Mouse (Mus musculus) thymus, postnatal 4 days (tissue): ENCODE results near the gene Mrpl10.

Source experiments
- DNase-seq: peaks from one replicate; pipeline ENCODE4 v3.0.0; 2021

The Mrpl10 gene

DNA sequence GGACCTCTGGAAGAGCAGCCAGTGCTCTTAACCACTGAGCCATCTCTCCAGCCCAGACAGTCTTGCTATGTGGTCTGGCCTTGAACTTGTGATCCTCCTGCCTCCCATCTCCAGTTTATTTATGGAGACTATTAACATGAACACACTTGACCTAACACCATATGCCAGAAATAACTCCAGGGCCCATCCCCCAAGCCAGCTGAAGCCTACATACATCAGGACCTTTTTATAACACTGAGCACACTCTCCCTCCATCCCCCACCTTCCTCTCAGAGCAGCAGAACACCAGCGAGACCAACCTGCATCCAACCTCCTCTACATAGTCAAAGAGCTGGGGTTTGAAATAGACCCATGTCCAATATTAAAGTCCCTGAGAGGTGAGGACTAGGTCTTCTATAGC, 29.8 kb downstream of the Mrpl10 start:
- DNase-seq, result no peak

- DNase-seq, result peak; percentile 37
Observed at GRCm38 (mm10) chr11:97072533-97072932, 31.2 kb downstream of the Mrpl10 start.

DNA sequence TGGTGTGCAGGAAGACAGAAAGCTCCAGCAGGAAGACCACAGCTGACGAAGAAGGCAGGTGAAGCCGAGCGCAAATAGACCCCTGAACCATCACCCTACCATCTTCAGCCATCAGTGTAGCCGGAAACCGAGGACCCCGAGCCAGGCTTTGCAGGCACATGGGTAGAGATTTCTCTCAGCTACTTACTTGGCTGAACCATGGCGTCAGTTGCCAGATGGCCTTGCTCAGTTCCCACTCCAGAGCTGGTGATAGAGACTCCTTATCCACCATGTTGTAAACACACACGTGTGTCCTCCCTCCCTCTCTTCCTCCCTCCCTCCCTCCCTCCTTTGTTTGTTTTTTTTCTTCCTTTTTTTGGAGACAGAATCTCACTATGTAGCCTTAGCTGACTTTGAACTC, 32.9 kb downstream of the Mrpl10 start:
- DNase-seq, result no peak

GRCm38 (mm10) chr11:97078751-97079150, 37.4 kb downstream of the Mrpl10 start:
- peak; percentile 52 for DNase-seq

GRCm38 (mm10) chr11:97080291-97080690, 38.9 kb downstream of the Mrpl10 start:
- no peak for DNase-seq

DNA sequence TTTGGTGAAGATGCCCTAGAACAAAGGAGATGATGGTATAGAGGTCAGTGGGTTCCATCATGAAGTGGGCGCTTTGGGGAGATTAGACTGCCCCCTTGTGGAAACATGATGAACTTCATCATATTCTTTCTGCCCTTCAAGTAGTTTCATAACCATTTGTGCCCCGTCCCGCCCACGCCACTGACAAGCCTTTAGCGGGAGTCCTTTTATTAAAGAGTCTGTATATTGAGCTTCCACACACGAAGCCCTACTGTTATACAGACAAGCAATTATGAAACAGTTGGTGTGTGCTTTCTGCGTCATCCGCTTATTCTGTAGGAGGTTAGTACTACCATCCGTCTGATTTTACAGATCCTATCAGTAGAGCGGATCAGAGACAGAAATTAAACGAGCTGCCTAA, 41.6 kb downstream of the Mrpl10 start:
- peak; percentile 52 for DNase-seq

DNA sequence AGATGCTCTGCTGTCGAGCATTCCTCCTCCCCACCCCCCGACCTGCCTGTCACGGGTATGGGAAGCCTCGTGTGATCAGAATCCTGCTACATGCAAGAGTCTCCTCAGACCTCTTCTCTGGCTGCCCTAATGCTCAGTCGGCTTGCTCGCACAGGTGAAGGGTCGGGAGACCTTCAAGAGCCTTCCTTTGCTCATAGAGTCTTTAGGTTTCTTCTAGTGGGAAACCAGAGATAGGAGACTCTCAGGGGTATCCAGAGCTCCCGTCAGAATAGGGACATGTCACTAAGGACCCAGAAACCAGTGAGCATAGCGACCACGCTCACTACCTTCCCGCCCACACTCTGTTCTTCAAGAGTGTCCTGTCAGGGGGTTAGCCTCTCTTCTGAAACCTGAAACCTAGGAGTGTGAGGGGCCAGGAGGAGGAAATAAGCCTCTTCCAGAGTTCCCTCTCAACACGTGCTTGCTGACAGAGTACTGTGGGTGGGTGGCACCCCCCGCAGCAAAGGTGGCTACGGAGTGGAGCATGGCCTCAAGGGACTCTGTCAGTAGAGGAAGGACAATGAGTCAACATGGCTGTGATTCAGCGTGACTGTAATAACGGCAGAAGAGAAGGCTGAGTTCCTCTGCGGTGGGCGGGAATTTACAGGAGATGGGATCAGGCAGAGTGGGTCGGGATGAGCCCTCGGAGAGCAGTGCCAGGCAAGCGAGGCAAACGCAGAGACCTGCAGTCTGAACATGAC, 42.2 kb downstream of the Mrpl10 start:
- DNase-seq, result no peak

- no peak for DNase-seq
Observed at GRCm38 (mm10) chr11:97084821-97085505, 43.6 kb downstream of the Mrpl10 start.

DNA sequence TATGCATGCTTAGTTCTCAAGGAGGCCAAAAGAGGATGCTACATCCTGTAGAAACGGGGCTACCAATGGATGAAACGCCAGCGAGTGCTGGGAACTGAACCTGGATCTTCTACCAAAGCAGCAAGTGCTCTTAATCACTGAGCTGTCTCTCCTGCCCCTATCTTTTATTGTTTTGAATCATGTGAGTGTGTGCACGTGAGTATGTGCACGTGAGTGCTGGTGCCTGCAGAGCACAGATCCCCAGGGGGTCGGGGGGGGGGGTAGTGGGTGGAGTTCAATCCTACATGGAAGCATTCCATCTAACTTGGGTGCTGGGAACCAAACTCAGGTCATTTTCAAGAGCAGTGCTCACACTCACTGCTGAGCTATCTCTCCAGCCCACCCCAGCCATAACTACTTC, 45.0 kb downstream of the Mrpl10 start:
- no peak for DNase-seq

- DNase-seq, result no peak
Observed at GRCm38 (mm10) chr11:97094600-97094999, 53.2 kb downstream of the Mrpl10 start.

DNA sequence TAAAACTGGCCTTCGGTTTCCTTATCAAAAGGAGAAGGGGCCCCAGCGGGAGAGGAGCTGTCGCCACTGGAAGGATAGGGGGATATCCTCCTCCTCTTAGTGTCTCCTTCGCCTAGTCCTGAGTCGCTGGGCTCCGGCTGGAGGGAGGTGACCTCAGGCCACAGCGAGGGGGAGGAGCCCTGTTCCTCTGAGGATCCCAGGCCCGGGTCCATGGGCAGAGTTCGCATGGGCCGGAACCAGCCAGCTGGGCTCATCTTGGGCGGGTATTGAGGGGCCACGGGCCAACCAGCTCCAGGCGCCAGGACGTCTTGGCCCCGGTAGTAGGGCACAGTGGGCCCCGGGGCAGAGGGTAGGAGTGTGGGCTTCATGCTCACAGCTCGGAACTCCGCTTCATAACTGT, 57.4 kb downstream of the Mrpl10 start:
- DNase-seq, result no peak
